Mouse (Mus musculus) embryo, embryonic 10.5 days (tissue): ENCODE measurements around the gene Pcyt1a.
"Not testable (repeated sequence)": the region's sequence is repeated elsewhere in the genome, so short reads cannot be mapped to it uniquely, and the experiment has no call there.

Source experiments
- DNase-seq: peaks from one replicate; pipeline ENCODE4 v3.0.0-alpha.2; 2015; ENCODE audit warnings: low spot score

Pcyt1a gene

GRCm38 (mm10) chr16:32472276-32473015 is 41.7 kb downstream of the Pcyt1a start:
- peak; percentile 29 for DNase-seq

GRCm38 (mm10) chr16:32477315-32477714 is 46.6 kb downstream of the Pcyt1a start:
- DNase-seq: no peak

- DNase-seq: no peak
Measured at GRCm38 (mm10) chr16:32479415-32479814, 48.7 kb downstream of the Pcyt1a start.

GRCm38 (mm10) chr16:32484431-32484871 is 53.7 kb downstream of the Pcyt1a start:
- DNase-seq: peak; percentile 65

GRCm38 (mm10) chr16:32485209-32485608 is 54.5 kb downstream of the Pcyt1a start:
- DNase-seq: no peak

- no peak for DNase-seq
Measured at GRCm38 (mm10) chr16:32486046-32486445, 55.3 kb downstream of the Pcyt1a start.

- no peak for DNase-seq
Measured at GRCm38 (mm10) chr16:32487234-32488111, 56.8 kb downstream of the Pcyt1a start, which contains the start of gene Slc51a. TSS of gene Slc51a (minus strand) at chr16:32487879.

- DNase-seq: no peak
Measured at GRCm38 (mm10) chr16:32488939-32489338, 58.2 kb downstream of the Pcyt1a start.

GRCm38 (mm10) chr16:32494371-32494770 is 63.6 kb downstream of the Pcyt1a start:
- DNase-seq: not testable (repeated sequence)

GRCm38 (mm10) chr16:32495965-32496364 is 65.2 kb downstream of the Pcyt1a start, which contains the start of gene Zdhhc19:
TSS of gene Zdhhc19 (plus strand) at chr16:32496265.
- no peak for DNase-seq

GRCm38 (mm10) chr16:32498996-32499395 is 68.3 kb downstream of the Pcyt1a start:
- no peak for DNase-seq

- DNase-seq: peak; percentile 93
Measured at GRCm38 (mm10) chr16:32499430-32500037, 68.8 kb downstream of the Pcyt1a start.

GRCm38 (mm10) chr16:32501459-32501858 is 70.7 kb downstream of the Pcyt1a start:
- no peak for DNase-seq

- no peak for DNase-seq
Measured at GRCm38 (mm10) chr16:32502621-32503335, 72.1 kb downstream of the Pcyt1a start.

GRCm38 (mm10) chr16:32503633-32504032 is 72.9 kb downstream of the Pcyt1a start:
- no peak for DNase-seq

GRCm38 (mm10) chr16:32506298-32506697 is 75.6 kb downstream of the Pcyt1a start:
- no peak for DNase-seq

GRCm38 (mm10) chr16:32506868-32507267 is 76.1 kb downstream of the Pcyt1a start:
- no peak for DNase-seq

GRCm38 (mm10) chr16:32507407-32507806 is 76.7 kb downstream of the Pcyt1a start:
- DNase-seq: peak; percentile 77

- DNase-seq: no peak
Measured at GRCm38 (mm10) chr16:32508035-32508434, 77.3 kb downstream of the Pcyt1a start.

GRCm38 (mm10) chr16:32508506-32509065 is 77.9 kb downstream of the Pcyt1a start:
- no peak for DNase-seq
